Mouse (Mus musculus): ENCODE measurements around the gene Gm14632. TPM values are rescaled to one million over a fixed set of nuclear protein-coding genes. Genes with fewer than 3 reads are reported as not detected.
"Not testable (repeated sequence)": the region's sequence is repeated elsewhere in the genome, so short reads cannot be mapped to it uniquely, and the experiment has no call there.

The Gm14632 gene
- not detected in 2 replicates for polyA plus RNA-seq (2014; fragmentation: Nextera tagmentation; extraction: Ambion mirVana)

- WGBS, result 83% methylated on average over 4 of the region's 7 CpGs
- not testable (repeated sequence) for ATAC-seq (replicated peaks; ENCODE audit: insufficient number of reproducible peaks, low FRiP score, low TSS enrichment, low read depth); H3K36me3 ChIP-seq (replicated peaks; ENCODE audit: control insufficient read depth, insufficient read depth, low read depth, low read length); H3K4me1 ChIP-seq (ENCODE audit: control insufficient read depth, insufficient read depth, low read length); H3K27ac ChIP-seq (replicated peaks; ENCODE audit: low read depth, low read length); DNase-seq (ENCODE audit: low spot score); H3K9ac ChIP-seq (replicated peaks; ENCODE audit: low read length); H3K4me3 ChIP-seq (ENCODE audit: low read depth, low read length); H3K27me3 ChIP-seq (ENCODE audit: control insufficient read depth, insufficient read depth, low read length); H3K9me3 ChIP-seq (replicated peaks; ENCODE audit: control insufficient read depth, low read length); H3K4me2 ChIP-seq (ENCODE audit: low read depth, low read length)
These were observed at the start of gene Gm14632 for GRCm38 (mm10) chrX:30329472-30329871. TSS of gene Gm14632 (plus strand) at chrX:30329772.

Measured in embryonic facial prominence, embryonic 11.5 days (tissue).